Mouse (Mus musculus): ENCODE results near the gene Snrk. TPM values are rescaled to one million over a fixed set of nuclear protein-coding genes. Genes with fewer than 3 reads are reported as not detected.

Snrk gene
- polyA plus RNA-seq, 1 experiment from 2014 or later, result 33.2 TPM

- 94% methylated on average over 5 of the region's 5 CpGs for WGBS
Measured at GRCm38 (mm10) chr9:122110921-122111320, 6.1 kb upstream of the Snrk start.

GRCm38 (mm10) chr9:122115552-122115951 lies 1.5 kb upstream of the Snrk start:
- Histone ChIP-seq H3K4me3 (no peak overlapping the region), H3K4me1 (peaks cover 14% of the 10 kb centered on the region), H3K36me3 (replicated peaks) (0 out of 2 replicates have a peak, but pooled peaks cover 2% of the 10 kb centered on the region), H3K9me3 (no peaks in the 10 kb centered on the region), H3K27me3 (replicated peaks; ENCODE audit: low read depth, poor library complexity, severe bottlenecking) (no peaks in the 10 kb centered on the region), H3K27ac (replicated peaks) (no peak overlapping the region)
- WGBS, result 55% methylated on average over 4 of the region's 4 CpGs
- no peak for DNase-seq (ENCODE audit: low spot score)

More at GRCm38 (mm10) chr9:122110921-122111320, 6.1 kb upstream of the Snrk start:
- H3K36me3 ChIP-seq (replicated peaks), result no peaks in the 10 kb centered on the region
- no peaks in the 10 kb centered on the region for H3K27me3 ChIP-seq (replicated peaks; ENCODE audit: low read depth, poor library complexity, severe bottlenecking)
- no peak for DNase-seq (ENCODE audit: low spot score)
- no peak overlapping the region for H3K27ac ChIP-seq (replicated peaks)
- H3K4me1 ChIP-seq, result 0 out of 2 replicates have a peak, but pooled peaks cover 4% of the 10 kb centered on the region
- no peaks in the 10 kb centered on the region for H3K9me3 ChIP-seq
- no peak overlapping the region for H3K4me3 ChIP-seq

- WGBS, result 69% methylated on average over 1 of the region's 1 CpGs
- H3K27ac ChIP-seq (replicated peaks), result no peak overlapping the region
- H3K9me3 ChIP-seq, result no peaks in the 10 kb centered on the region
- no peak for DNase-seq (ENCODE audit: low spot score)
- no peaks in the 10 kb centered on the region for H3K27me3 ChIP-seq (replicated peaks; ENCODE audit: low read depth, poor library complexity, severe bottlenecking)
- H3K36me3 ChIP-seq (replicated peaks), result 0 out of 2 replicates have a peak, but pooled peaks cover 8% of the 10 kb centered on the region
- peaks cover 14% of the 10 kb centered on the region for H3K4me1 ChIP-seq
- no peak overlapping the region for H3K4me3 ChIP-seq
Measured at GRCm38 (mm10) chr9:122116359-122116758, 707 bp upstream of the Snrk start.

- Histone ChIP-seq H3K27me3 (replicated peaks; ENCODE audit: low read depth, poor library complexity, severe bottlenecking) (no peaks in the 10 kb centered on the region), H3K36me3 (replicated peaks) (0 out of 2 replicates have a peak, but pooled peaks cover 8% of the 10 kb centered on the region), H3K4me1 (peaks cover 14% of the 10 kb centered on the region), H3K9me3 (no peaks in the 10 kb centered on the region), H3K4me3 (peak overlapping the region; percentile 91), H3K27ac (replicated peaks) (peak overlapping the region; percentile 93)
- 5% methylated on average over 40 of the region's 40 CpGs for WGBS
- DNase-seq (ENCODE audit: low spot score), result no peak
Measured at GRCm38 (mm10) chr9:122117692-122118529, 845 bp downstream of the Snrk start.

- peak; percentile 42 for DNase-seq (ENCODE audit: low spot score)
Measured at GRCm38 (mm10) chr9:122120089-122120488, 3.0 kb downstream of the Snrk start.

GRCm38 (mm10) chr9:122122113-122122512 lies 5.0 kb downstream of the Snrk start:
- H3K4me3 ChIP-seq, result no peak overlapping the region
- 94% methylated on average over 5 of the region's 5 CpGs for WGBS
- 0 out of 2 replicates have a peak, but pooled peaks cover 8% of the 10 kb centered on the region for H3K36me3 ChIP-seq (replicated peaks)
- H3K27ac ChIP-seq (replicated peaks), result no peak overlapping the region
- DNase-seq (ENCODE audit: low spot score), result no peak
- no peaks in the 10 kb centered on the region for H3K9me3 ChIP-seq
- peaks cover 18% of the 10 kb centered on the region for H3K4me1 ChIP-seq
- no peaks in the 10 kb centered on the region for H3K27me3 ChIP-seq (replicated peaks; ENCODE audit: low read depth, poor library complexity, severe bottlenecking)

More at GRCm38 (mm10) chr9:122120089-122120488, 3.0 kb downstream of the Snrk start:
- H3K27ac ChIP-seq (replicated peaks), result no peak overlapping the region
- no peaks in the 10 kb centered on the region for H3K9me3 ChIP-seq
- H3K27me3 ChIP-seq (replicated peaks; ENCODE audit: low read depth, poor library complexity, severe bottlenecking), result no peaks in the 10 kb centered on the region
- no peak overlapping the region for H3K4me3 ChIP-seq
- 37% methylated on average over 3 of the region's 3 CpGs for WGBS
- H3K4me1 ChIP-seq, result peaks cover 14% of the 10 kb centered on the region
- 0 out of 2 replicates have a peak, but pooled peaks cover 8% of the 10 kb centered on the region for H3K36me3 ChIP-seq (replicated peaks)

GRCm38 (mm10) chr9:122123181-122123580 lies 6.1 kb downstream of the Snrk start:
- WGBS, result 66% methylated on average over 5 of the region's 5 CpGs
- DNase-seq (ENCODE audit: low spot score), result no peak
- peaks cover 17% of the 10 kb centered on the region for H3K4me1 ChIP-seq
- H3K4me3 ChIP-seq, result no peak overlapping the region
- no peaks in the 10 kb centered on the region for H3K27me3 ChIP-seq (replicated peaks; ENCODE audit: low read depth, poor library complexity, severe bottlenecking)
- H3K36me3 ChIP-seq (replicated peaks), result 0 out of 2 replicates have a peak, but pooled peaks cover 8% of the 10 kb centered on the region
- H3K27ac ChIP-seq (replicated peaks), result no peak overlapping the region
- no peaks in the 10 kb centered on the region for H3K9me3 ChIP-seq

GRCm38 (mm10) chr9:122125723-122126290 lies 8.7 kb downstream of the Snrk start:
- Histone ChIP-seq H3K4me1 (peaks cover 12% of the 10 kb centered on the region), H3K27ac (replicated peaks) (no peak overlapping the region)
- WGBS, result 50% methylated on average over 5 of the region's 5 CpGs

GRCm38 (mm10) chr9:122126790-122127189 lies 9.7 kb downstream of the Snrk start:
- DNase-seq (ENCODE audit: low spot score), result no peak
- Histone ChIP-seq H3K4me1 (peaks cover 12% of the 10 kb centered on the region), H3K9me3 (no peaks in the 10 kb centered on the region), H3K27me3 (replicated peaks; ENCODE audit: low read depth, poor library complexity, severe bottlenecking) (no peaks in the 10 kb centered on the region), H3K36me3 (replicated peaks) (no peaks in the 10 kb centered on the region), H3K27ac (replicated peaks) (no peak overlapping the region), H3K4me3 (no peak overlapping the region)
- 73% methylated on average over 8 of the region's 8 CpGs for WGBS

More at GRCm38 (mm10) chr9:122125723-122126290, 8.7 kb downstream of the Snrk start:
- DNase-seq (ENCODE audit: low spot score), result no peak
- Histone ChIP-seq H3K4me3 (no peak overlapping the region), H3K9me3 (no peaks in the 10 kb centered on the region), H3K36me3 (replicated peaks) (0 out of 2 replicates have a peak, but pooled peaks cover 4% of the 10 kb centered on the region), H3K27me3 (replicated peaks; ENCODE audit: low read depth, poor library complexity, severe bottlenecking) (no peaks in the 10 kb centered on the region)

GRCm38 (mm10) chr9:122127271-122127785 lies 10.3 kb downstream of the Snrk start:
- H3K36me3 ChIP-seq (replicated peaks), result 0 out of 2 replicates have a peak, but pooled peaks cover 3% of the 10 kb centered on the region
- H3K27ac ChIP-seq (replicated peaks), result no peak overlapping the region
- WGBS, result 66% methylated on average over 3 of the region's 3 CpGs
- H3K9me3 ChIP-seq, result no peaks in the 10 kb centered on the region
- H3K27me3 ChIP-seq (replicated peaks; ENCODE audit: low read depth, poor library complexity, severe bottlenecking), result no peaks in the 10 kb centered on the region
- H3K4me3 ChIP-seq, result no peak overlapping the region
- H3K4me1 ChIP-seq, result peaks cover 12% of the 10 kb centered on the region
- DNase-seq (ENCODE audit: low spot score), result no peak

GRCm38 (mm10) chr9:122128686-122129085 lies 11.6 kb downstream of the Snrk start:
- peaks cover 10% of the 10 kb centered on the region; the same call in 1 of the 2 replicates for H3K36me3 ChIP-seq (replicated peaks)
- no peaks in the 10 kb centered on the region for H3K27me3 ChIP-seq (replicated peaks; ENCODE audit: low read depth, poor library complexity, severe bottlenecking)
- no peak for DNase-seq (ENCODE audit: low spot score)
- H3K27ac ChIP-seq (replicated peaks), result no peak overlapping the region
- peaks cover 12% of the 10 kb centered on the region for H3K4me1 ChIP-seq
- 84% methylated on average over 5 of the region's 5 CpGs for WGBS
- H3K4me3 ChIP-seq, result no peak overlapping the region
- no peaks in the 10 kb centered on the region for H3K9me3 ChIP-seq

- H3K27ac ChIP-seq (replicated peaks), result no peak overlapping the region
- H3K4me1 ChIP-seq, result peaks cover 17% of the 10 kb centered on the region
- no peak for DNase-seq (ENCODE audit: low spot score)
- H3K27me3 ChIP-seq (replicated peaks; ENCODE audit: low read depth, poor library complexity, severe bottlenecking), result no peaks in the 10 kb centered on the region
- peaks cover 16% of the 10 kb centered on the region for H3K36me3 ChIP-seq (replicated peaks)
- 45% methylated on average over 3 of the region's 3 CpGs for whole genome bisulfite sequencing
- no peak overlapping the region for H3K4me3 ChIP-seq
- no peaks in the 10 kb centered on the region for H3K9me3 ChIP-seq
Measured at GRCm38 (mm10) chr9:122130666-122131065, 13.6 kb downstream of the Snrk start.

Measured in embryonic facial prominence, embryonic 10.5 days (tissue).